Mouse (Mus musculus) kidney, adult 2 months (tissue): ENCODE measurements around the gene Ppp1r26. TPM values are rescaled to one million over a fixed set of nuclear protein-coding genes. Genes with fewer than 3 reads are reported as not detected.

Source experiments
- DNase-seq: peaks from one replicate; pipeline ENCODE4 v3.0.0; 2021
- H3K27ac ChIP-seq: fragments of 200-500 bp; 2 replicates; pipeline ENCODE4 v1.5.1; 2012; ENCODE audit warnings: low read depth, low read length, control low read depth, inconsistent platforms; ENCODE audit not compliant: insufficient read depth
- H3K27me3 ChIP-seq: fragments of 200-500 bp; replicated peaks from 2 replicates; pipeline ENCODE4 v1.6.1; 2012; ENCODE audit warnings: mild to moderate bottlenecking, moderate library complexity, low read length, inconsistent platforms; ENCODE audit not compliant: control insufficient read depth, insufficient read depth
- H3K36me3 ChIP-seq: fragments of 200-500 bp; 2 replicates; pipeline ENCODE4 v1.6.1; 2012; ENCODE audit warnings: mild to moderate bottlenecking, moderate library complexity, low read length, inconsistent platforms; ENCODE audit not compliant: control insufficient read depth, insufficient read depth
- H3K4me1 ChIP-seq: fragments of 200-500 bp; 2 replicates; pipeline ENCODE4 v1.6.1; 2011; ENCODE audit warnings: low read length; ENCODE audit not compliant: control insufficient read depth, insufficient read depth
- H3K4me3 ChIP-seq: fragments of 200-500 bp; 2 replicates; pipeline ENCODE4 v1.5.1; 2011; ENCODE audit warnings: mild to moderate bottlenecking, low read depth, low read length, control low read depth; ENCODE audit not compliant: insufficient read depth
- CTCF ChIP-seq: fragments of 200-500 bp; conservative IDR thresholded peaks from 2 replicates; pipeline ENCODE4 v1.5.1; 2011; ENCODE audit warnings: low read depth, mild to moderate bottlenecking, control low read depth, low read length, moderate library complexity, mixed read lengths; ENCODE audit not compliant: insufficient read depth, insufficient read length
- POLR2A ChIP-seq: fragments of 200-500 bp; IDR thresholded peaks from one replicate; pipeline ENCODE4 v1.6.1; 2011; ENCODE audit warnings: low read depth, low read length, control low read depth
- WGBS: fragments of 180-500 bp; shearing (Covaris S2); methylation state at CpG from one replicate; pipeline ENCODE4 v1.1.7; 2018; 5-methylcytosine and 5-hydroxymethylcytosine counted together
- polyA plus RNA-seq: library from polyadenylated mRNA; depleted of rRNA; stranded (reverse); fragments of >200 nt; gene quantifications from 2 replicates; pipeline ENCODE4 v1.2.3, GENCODE M21; 2012

The Ppp1r26 gene
- polyA plus RNA-seq, 1 experiment: 4.2 TPM

DNA sequence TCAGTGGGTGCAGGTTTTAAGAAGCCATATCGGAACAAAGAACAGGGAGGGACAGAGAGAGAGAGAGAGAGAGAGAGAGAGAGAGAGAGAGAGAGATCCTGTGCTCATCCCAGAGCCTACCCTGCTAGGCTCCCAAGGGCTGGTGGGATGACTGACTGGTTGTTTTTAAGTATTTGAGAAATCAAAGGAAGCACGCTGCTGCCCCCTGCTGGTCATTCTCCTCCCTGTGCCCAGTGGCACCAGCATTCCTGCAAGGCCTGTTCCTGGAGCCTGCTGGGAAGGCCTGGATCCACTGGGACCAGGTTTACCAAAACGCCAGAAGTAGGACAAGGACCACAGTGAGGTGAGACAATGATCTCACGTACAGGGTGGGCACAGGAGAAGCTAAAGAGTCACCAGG is 26.7 kb upstream of the Ppp1r26 start:
- Histone ChIP-seq H3K27me3 (no peaks in the 10 kb centered on the region), H3K4me3 (no peak overlapping the region), H3K4me1 (no peaks in the 10 kb centered on the region), H3K36me3 (no peaks in the 10 kb centered on the region), H3K27ac (no peak overlapping the region)
- 29% methylated on average over 4 of the region's 4 CpGs for WGBS
- peak; percentile 86 for DNase-seq
- TF ChIP-seq CTCF (peak; percentile 87), POLR2A (no peak)

DNA sequence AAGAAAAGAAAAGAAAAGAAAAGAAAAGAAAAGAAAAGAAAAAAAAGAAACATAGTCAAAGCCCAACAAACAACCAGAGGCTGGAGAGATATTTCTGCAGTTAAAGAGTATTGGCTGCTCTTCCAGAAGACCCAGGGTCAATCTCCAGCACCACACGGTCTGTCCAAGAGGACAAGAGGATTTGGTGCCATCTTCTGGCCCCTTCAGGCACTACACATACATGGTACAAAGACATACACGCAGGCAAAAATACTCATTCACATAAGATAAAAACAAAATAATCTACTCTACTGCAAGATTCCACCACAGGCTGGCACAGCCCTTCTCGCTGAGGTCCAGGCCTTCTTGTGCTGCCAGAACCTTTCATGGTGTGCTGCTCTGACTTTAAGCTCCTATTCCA is 23.4 kb upstream of the Ppp1r26 start:
- no peaks in the 10 kb centered on the region for H3K27me3 ChIP-seq
- no peaks in the 10 kb centered on the region for H3K36me3 ChIP-seq
- TF ChIP-seq CTCF (peak; percentile 55), POLR2A (no peak)
- no peaks in the 10 kb centered on the region for H3K4me1 ChIP-seq
- 28% methylated on average over 3 of the region's 3 CpGs for WGBS
- H3K27ac ChIP-seq: no peak overlapping the region
- DNase-seq: peak; percentile 61
- no peak overlapping the region for H3K4me3 ChIP-seq

DNA sequence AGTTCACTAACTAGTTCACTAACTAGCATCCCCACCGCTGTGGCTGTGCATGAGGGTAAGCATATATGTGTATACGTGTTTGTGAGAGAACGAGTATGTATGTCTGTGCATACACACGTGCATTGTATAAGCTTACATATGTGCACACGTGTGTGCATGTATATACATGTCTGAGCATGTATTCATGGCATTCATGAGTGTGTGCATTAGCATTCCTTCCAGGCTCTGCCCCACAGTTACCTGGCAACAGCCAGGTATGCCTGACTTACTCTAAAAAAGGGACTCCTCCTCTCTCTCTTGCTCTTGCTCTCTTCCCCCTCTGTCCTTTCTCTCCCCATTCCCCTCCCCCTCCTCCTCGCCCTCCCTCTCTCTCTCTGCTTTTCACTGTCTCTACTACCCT is 19.4 kb upstream of the Ppp1r26 start:
- H3K27ac ChIP-seq: no peak overlapping the region
- H3K27me3 ChIP-seq: no peaks in the 10 kb centered on the region
- no peaks in the 10 kb centered on the region for H3K4me1 ChIP-seq
- H3K36me3 ChIP-seq: no peaks in the 10 kb centered on the region
- DNase-seq: no peak
- no peak overlapping the region for H3K4me3 ChIP-seq
- TF ChIP-seq POLR2A: no peak
- TF ChIP-seq CTCF: no peak
- 83% methylated on average over 6 of the region's 6 CpGs for WGBS

DNA sequence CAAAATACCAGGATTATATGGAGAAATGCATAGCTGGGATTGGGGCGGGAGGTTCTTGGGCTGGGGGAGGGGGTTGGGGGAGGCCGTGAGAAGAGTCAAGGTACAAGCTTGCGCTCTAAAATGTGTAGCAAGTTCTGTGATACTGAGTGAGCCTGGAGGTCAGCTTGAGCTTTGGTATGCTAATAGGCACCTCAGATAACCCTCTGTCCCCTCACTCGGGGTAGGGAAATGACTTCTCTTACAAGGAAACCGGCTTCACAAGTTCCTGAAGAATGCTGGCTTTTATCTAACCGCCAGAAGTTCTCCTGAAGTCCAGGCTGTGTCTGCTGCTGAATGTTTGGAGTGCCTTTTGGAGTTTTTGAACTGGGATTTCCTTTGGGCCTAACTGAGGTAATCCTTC is 15.8 kb upstream of the Ppp1r26 start:
- 70% methylated on average over 6 of the region's 6 CpGs for WGBS
- Histone ChIP-seq H3K36me3 (no peaks in the 10 kb centered on the region), H3K4me3 (no peak overlapping the region), H3K27ac (no peak overlapping the region), H3K4me1 (no peaks in the 10 kb centered on the region), H3K27me3 (no peaks in the 10 kb centered on the region)
- no peak for DNase-seq
- TF ChIP-seq POLR2A: no peak

DNA sequence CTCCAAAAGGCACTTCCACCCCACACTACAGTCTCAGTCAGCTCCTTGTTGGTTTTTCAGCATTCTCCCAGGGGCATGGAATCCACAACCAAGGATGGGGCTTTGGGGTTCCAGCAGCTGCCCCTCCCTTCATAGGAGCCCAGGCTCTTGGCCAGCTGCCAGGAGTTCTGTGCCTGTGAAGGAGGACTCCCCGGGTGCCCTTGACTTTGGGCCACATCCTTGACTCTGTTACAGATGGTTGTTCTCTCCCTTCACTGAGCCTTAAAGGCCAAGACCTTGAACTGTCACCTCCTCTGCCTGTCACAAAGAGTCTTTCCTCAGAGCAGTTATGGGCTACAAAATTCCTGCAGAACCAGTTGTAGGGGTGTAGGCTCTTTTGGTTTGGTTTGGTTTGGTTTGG is 13.8 kb upstream of the Ppp1r26 start:
- no peaks in the 10 kb centered on the region for H3K27me3 ChIP-seq
- peak; percentile 24 for DNase-seq
- no peak for TF ChIP-seq CTCF
- no peak for TF ChIP-seq POLR2A
- no peak overlapping the region for H3K27ac ChIP-seq
- no peaks in the 10 kb centered on the region for H3K36me3 ChIP-seq
- no peak overlapping the region for H3K4me3 ChIP-seq
- WGBS: 0% methylated on average over 1 of the region's 1 CpGs
- H3K4me1 ChIP-seq: no peaks in the 10 kb centered on the region

DNA sequence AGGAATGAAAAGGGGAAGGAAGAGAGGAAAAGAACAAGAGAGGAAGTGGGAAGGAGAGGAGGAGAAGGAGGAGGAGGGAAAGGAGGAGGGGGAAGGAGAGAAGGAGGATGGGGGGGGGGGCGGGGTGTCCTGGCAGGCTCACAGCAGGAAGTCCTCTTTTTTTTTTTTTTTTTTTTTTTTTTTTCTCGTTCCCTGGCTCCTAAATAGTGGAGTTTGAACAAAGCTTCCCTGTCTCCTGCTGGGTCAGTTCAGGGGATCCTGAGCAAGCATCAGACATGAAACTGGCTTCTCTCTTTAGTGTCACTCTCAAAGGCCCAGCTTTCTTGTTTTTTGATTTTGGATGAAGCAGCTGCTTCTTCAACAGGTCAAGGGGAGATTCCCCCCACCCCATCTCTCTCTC is 13.1 kb upstream of the Ppp1r26 start:
- Histone ChIP-seq H3K4me3 (no peak overlapping the region), H3K27ac (peak overlapping the region; percentile 46; the same call in 1 of the 2 replicates)
- 14% methylated on average over 2 of the region's 2 CpGs for WGBS

DNA sequence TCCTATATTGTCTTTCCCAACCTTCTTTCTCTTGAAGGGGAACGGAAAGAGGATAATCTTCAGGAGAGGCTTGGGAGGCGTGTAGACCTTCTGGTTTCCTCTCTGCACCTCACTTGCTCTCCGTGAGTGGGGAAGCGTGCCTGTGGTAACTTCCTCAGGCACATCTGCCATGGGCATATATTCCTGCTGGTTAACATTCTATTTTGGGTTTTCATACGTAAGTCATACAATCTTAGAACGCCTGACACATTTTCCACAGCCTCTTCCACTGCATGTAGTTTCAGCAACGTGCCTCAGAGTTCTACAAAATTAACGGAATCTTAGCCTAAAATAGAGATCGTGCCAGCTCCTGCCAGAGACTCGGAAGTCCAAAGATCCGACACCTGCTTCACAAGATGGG is 11.2 kb upstream of the Ppp1r26 start:
- WGBS: 87% methylated on average over 11 of the region's 11 CpGs
- no peak for TF ChIP-seq POLR2A
- TF ChIP-seq CTCF: no peak
- Histone ChIP-seq H3K36me3 (no peaks in the 10 kb centered on the region), H3K4me3 (no peak overlapping the region), H3K27me3 (no peaks in the 10 kb centered on the region), H3K27ac (no peak overlapping the region), H3K4me1 (no peaks in the 10 kb centered on the region)
- DNase-seq: no peak

More for the DNA sequence above, 13.1 kb upstream of the Ppp1r26 start:
- DNase-seq: no peak
- Histone ChIP-seq H3K4me1 (no peaks in the 10 kb centered on the region), H3K36me3 (no peaks in the 10 kb centered on the region), H3K27me3 (no peaks in the 10 kb centered on the region)
- no peak for TF ChIP-seq POLR2A
- TF ChIP-seq CTCF: no peak

DNA sequence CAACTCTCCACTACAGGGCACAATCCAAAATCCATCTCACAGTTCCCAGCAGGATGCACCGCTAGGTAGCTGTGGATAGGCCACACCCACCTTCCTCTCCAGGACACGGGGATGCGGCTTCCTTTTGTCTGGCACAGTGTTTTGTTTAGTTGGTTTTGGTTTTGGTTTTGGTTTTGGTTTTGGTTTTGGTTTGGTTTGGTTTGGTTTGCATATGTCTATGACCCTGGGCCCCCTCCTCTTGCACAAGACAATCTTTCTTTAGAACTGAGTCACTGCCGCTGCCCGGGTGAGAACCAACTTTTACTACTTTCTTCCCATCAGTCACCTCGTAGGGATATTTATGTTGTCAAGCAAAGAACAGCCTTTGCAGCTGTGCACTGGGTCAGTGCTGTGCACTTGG is 5.8 kb upstream of the Ppp1r26 start:
- Histone ChIP-seq H3K27me3 (no peaks in the 10 kb centered on the region), H3K4me1 (no peaks in the 10 kb centered on the region), H3K36me3 (no peaks in the 10 kb centered on the region), H3K4me3 (no peak overlapping the region), H3K27ac (no peak overlapping the region)
- TF ChIP-seq POLR2A (no peak), CTCF (no peak)
- 51% methylated on average over 6 of the region's 6 CpGs for WGBS
- DNase-seq: no peak
